Mouse (Mus musculus) layer of hippocampus, postnatal 14 days (tissue): ENCODE results near the gene Ppp1r26. TPM values are rescaled to one million over a fixed set of nuclear protein-coding genes. Genes with fewer than 3 reads are reported as not detected.

Experiments
- DNase-seq, 2 experiments: peaks; one replicate each; pipeline ENCODE4 v3.0.0; 2021 to 2022; ENCODE audit warnings: low spot score in 2 of 2, mixed read lengths in 1 of 2
- total RNA-seq, 2 experiments: library from RNA; stranded (reverse); gene quantifications; 2 replicates each; pipeline ENCODE4 v1.2.3; 2021

Gene Ppp1r26
- total RNA-seq, 2 experiments from 2014 or later, result 14.1 to 15.4 TPM

DNA sequence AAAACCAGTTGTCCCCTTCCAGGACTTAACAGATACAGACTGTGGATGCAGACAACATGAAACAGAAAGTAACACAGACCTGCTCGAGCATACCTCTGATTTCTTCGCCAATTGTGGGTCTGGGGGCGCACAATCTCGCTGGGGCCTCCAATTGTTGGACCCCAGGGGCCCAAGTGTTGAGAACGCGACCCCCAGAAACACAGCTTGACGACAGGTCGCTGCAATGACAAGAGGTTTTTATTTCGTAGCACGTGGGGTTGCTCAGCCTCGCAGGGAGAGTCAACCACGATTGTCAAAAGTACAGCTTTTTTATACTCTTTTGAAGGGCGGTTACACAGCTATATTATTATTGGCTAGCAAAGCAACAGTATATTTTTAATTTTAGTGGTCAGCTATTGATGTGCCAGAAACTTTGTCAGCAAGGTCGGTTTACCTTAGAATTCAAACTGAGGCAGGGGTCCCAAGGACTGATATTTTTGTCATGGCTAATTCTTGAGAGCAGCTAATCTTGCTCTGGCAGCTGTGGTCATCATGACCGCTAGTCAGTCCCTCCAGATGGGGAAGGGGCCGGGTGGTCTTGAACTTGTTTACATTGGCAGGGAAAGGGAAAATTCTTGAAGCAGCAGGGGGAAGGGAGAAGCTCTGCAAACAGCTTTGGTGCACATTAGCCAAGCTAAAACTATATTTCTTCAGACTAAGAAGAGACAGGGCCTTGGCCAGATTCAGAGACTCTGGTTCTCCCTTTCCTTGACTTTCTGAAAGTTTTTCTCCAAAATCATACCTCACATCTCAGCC is 49.4 kb downstream of the Ppp1r26 start:
- DNase-seq, result no peak

DNA sequence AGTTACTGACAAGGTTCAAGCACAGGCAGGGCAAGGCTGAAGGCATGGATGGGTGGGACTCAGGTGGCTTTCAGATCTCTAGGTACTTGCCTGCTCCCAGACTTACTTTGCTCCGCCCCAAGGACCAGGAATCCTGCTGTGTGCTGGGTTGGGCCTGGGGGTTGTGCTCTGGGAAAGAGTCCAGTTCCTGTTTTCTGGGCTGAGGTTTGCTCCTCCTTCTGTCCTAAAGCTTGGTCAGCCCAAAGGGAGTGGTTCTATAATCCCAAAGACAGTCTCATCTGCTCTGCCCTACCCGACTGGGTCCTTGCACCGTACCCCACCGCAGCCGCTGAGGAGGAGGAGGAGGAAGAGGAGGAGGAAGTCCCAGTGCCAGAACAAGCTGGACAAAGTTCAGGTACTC is 50.1 kb downstream of the Ppp1r26 start, which contains the start of gene Gbgt1:
TSS of gene Gbgt1 (plus strand) at position 221 of the 400 bp plus-strand sequence.
- DNase-seq, result no peak

DNA sequence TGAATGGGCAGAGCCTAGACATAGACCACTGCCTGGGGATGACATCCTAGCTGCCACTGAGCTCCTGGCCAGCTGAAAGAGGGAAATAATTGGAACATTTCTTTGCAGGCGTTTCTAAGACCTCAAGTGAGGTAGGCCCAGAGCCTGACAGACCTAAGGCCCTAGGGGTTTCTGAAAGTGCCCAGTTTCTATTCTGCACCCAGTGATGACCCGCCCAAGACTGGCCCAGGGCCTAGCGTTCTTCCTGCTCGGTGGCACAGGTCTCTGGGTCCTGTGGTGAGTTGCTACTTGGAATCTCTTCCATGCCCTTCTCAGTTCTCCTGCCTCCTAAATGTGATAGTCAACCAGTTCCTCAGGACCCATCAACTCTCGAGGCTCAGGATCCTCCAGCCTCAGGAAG is 51.0 kb downstream of the Ppp1r26 start:
- no peak for DNase-seq

DNA sequence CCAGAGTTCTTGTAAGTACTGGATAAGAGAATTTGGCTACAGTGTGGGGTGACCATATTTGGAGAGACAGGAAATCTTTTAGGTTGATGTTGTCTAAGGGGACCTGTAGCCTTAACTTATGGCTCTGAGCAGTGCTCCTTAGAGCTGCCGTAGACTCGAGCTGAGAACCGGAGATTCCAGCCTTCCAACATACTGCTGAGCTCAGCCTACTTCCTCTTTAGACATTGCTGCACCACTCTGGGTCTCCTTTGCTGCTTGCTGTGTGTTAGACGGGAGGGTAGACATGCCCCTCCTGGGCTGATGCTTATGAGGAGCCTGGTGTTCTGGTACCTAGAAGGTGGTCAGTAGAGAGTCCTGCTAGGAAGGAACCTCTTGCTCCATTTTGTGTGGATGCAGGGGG is 51.8 kb downstream of the Ppp1r26 start:
- DNase-seq, result no peak

DNA sequence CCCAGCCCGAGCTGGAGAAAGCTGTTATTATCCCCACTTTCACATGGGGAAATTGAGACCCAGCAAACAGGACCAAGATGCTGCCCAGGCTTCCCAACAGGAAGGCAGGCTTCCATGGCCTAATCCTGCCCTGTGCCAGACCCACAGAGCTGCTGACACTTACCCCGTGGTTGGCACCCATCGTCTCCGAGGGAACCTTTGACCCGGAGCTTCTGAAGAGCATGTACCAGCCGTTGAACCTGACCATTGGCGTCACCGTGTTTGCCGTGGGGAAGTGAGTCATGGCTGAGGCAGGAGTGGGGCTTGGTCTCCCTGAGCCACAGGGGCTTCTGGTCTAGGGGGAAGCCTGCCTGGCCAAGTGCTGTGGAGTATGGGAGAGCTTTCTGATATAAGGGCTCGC is 56.4 kb downstream of the Ppp1r26 start:
- DNase-seq, result no peak

DNA sequence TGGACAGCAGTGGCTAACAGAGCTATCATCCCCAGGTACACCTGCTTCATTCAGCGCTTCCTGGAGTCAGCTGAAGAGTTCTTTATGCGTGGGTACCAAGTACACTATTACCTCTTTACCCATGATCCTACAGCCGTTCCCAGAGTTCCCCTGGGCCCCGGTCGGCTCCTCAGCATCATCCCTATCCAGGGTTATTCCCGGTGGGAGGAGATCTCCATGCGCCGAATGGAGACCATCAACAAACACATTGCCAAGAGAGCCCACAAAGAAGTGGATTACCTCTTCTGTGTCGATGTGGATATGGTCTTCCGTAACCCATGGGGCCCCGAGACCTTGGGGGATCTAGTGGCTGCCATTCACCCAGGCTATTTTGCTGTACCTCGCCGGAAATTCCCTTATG is 58.1 kb downstream of the Ppp1r26 start:
- DNase-seq, result no peak

Other genes with a start within 250 kb of the Ppp1r26 start
- 1 to 10 TPM; 3.3 to 6.8 TPM for gene 1700007K13Rik, start 19.5 kb downstream of the Ppp1r26 start, total RNA-seq
- gene Mrps2, start 21.3 kb downstream of the Ppp1r26 start, total RNA-seq, result 10 to 100 TPM; 36.8 to 37.3 TPM
- 1 to 10 TPM; 1.4 to 2.1 TPM for gene Gbgt1, start 50.1 kb downstream of the Ppp1r26 start, total RNA-seq
- gene Gm10134, start 59.3 kb downstream of the Ppp1r26 start, total RNA-seq, result not detected
- gene Ralgds, start 66.3 kb downstream of the Ppp1r26 start, total RNA-seq, result 100 to 1,000 TPM; 150 to 155 TPM
- gene Cel, start 116.6 kb downstream of the Ppp1r26 start, total RNA-seq, result not detected
- gene Gtf3c5, start 137.0 kb downstream of the Ppp1r26 start, total RNA-seq, result 10 to 100 TPM; 17.0 to 18.1 TPM
- not detected for gene Gfi1b, start 175.2 kb downstream of the Ppp1r26 start, total RNA-seq
- 10 to 100 TPM; 39.7 to 43.6 TPM for gene Tsc1, start 194.4 kb downstream of the Ppp1r26 start, total RNA-seq